Mouse (Mus musculus): Measurements from ENCODE around the gene Polr3g. TPM values are rescaled to one million over a fixed set of nuclear protein-coding genes. Genes with fewer than 3 reads are reported as not detected.
A peak's percentile ranks its signal among the peaks of the same experiment; 100 is the strongest.
"Not testable (repeated sequence)": the region's sequence is repeated elsewhere in the genome, so short reads cannot be mapped to it uniquely, and the experiment has no call there.

Polr3g gene
- polyA plus RNA-seq (2012; rRNA removed): 8.4 and 8.8 TPM in 2 replicates

GRCm38 (mm10) chr13:81710775-81711545 is at the start of gene Polr3g, which contains the start of gene Mblac2:
Polr3g (minus strand) TSS chr13:81711013.
Mblac2 (plus strand) TSS chr13:81711341.
- DNase-seq (ENCODE audit: low spot score): peak; percentile 93

- DNase-seq (ENCODE audit: low spot score): no peak
Measured at GRCm38 (mm10) chr13:81760379-81760778, 49.6 kb upstream of the Polr3g start.

- no peak for DNase-seq (ENCODE audit: low spot score)
Measured at GRCm38 (mm10) chr13:81757058-81757660, 46.3 kb upstream of the Polr3g start.

- DNase-seq (ENCODE audit: low spot score): no peak
Measured at GRCm38 (mm10) chr13:81755324-81755723, 44.5 kb upstream of the Polr3g start.

- no peak for DNase-seq (ENCODE audit: low spot score)
Measured at GRCm38 (mm10) chr13:81754878-81755277, 44.1 kb upstream of the Polr3g start.

GRCm38 (mm10) chr13:81744092-81744396 is 33.2 kb upstream of the Polr3g start:
- DNase-seq (ENCODE audit: low spot score): no peak

GRCm38 (mm10) chr13:81743391-81744091 is 32.7 kb upstream of the Polr3g start:
- DNase-seq (ENCODE audit: low spot score): no peak

GRCm38 (mm10) chr13:81740898-81741297 is 30.1 kb upstream of the Polr3g start:
- no peak for DNase-seq (ENCODE audit: low spot score)

GRCm38 (mm10) chr13:81736606-81737005 is 25.8 kb upstream of the Polr3g start:
- DNase-seq (ENCODE audit: low spot score): no peak

- no peak for DNase-seq (ENCODE audit: low spot score)
Measured at GRCm38 (mm10) chr13:81730362-81730761, 19.5 kb upstream of the Polr3g start.

GRCm38 (mm10) chr13:81729102-81729501 is 18.3 kb upstream of the Polr3g start:
- no peak for DNase-seq (ENCODE audit: low spot score)

- DNase-seq (ENCODE audit: low spot score): not testable (repeated sequence)
Measured at GRCm38 (mm10) chr13:81728141-81728540, 17.3 kb upstream of the Polr3g start.

- no peak for DNase-seq (ENCODE audit: low spot score)
Measured at GRCm38 (mm10) chr13:81713896-81714295, 3.1 kb upstream of the Polr3g start.

- DNase-seq (ENCODE audit: low spot score): peak; percentile 33
Measured at GRCm38 (mm10) chr13:81711546-81712371, 946 bp upstream of the Polr3g start.

- DNase-seq (ENCODE audit: low spot score): no peak
Measured at GRCm38 (mm10) chr13:81710266-81710665, 547 bp downstream of the Polr3g start.

GRCm38 (mm10) chr13:81709805-81710204 is 1.0 kb downstream of the Polr3g start:
- DNase-seq (ENCODE audit: low spot score): no peak

GRCm38 (mm10) chr13:81706311-81706710 is 4.5 kb downstream of the Polr3g start:
- DNase-seq (ENCODE audit: low spot score): no peak

- no peak for DNase-seq (ENCODE audit: low spot score)
Measured at GRCm38 (mm10) chr13:81703621-81704020, 7.2 kb downstream of the Polr3g start.

- DNase-seq (ENCODE audit: low spot score): no peak
Measured at GRCm38 (mm10) chr13:81703148-81703547, 7.7 kb downstream of the Polr3g start.

- DNase-seq (ENCODE audit: low spot score): no peak
Measured at GRCm38 (mm10) chr13:81694446-81694845, 16.4 kb downstream of the Polr3g start.

- no peak for DNase-seq (ENCODE audit: low spot score)
Measured at GRCm38 (mm10) chr13:81691606-81692005, 19.2 kb downstream of the Polr3g start.

- DNase-seq (ENCODE audit: low spot score): no peak
Measured at GRCm38 (mm10) chr13:81690477-81690876, 20.3 kb downstream of the Polr3g start.
